Mouse (Mus musculus) limb, embryonic 13.5 days (tissue): Measurements from ENCODE around the gene Igfbp6. TPM values are rescaled to one million over a fixed set of nuclear protein-coding genes. Genes with fewer than 3 reads are reported as not detected.

ENCODE experiments used
- ATAC-seq: fragments of 200-750 bp; cut with Nextera tagmentation; 2 replicates; pipeline ENCODE4 v1.8.0; 2017; ENCODE audit warnings: low read depth, moderate number of reproducible peaks, moderate TSS enrichment; ENCODE audit not compliant: low FRiP score
- H3K27ac ChIP-seq: fragments of 300-500 bp; sonication (generic); 2 replicates; pipeline ENCODE4 v1.5.1; 2015; ENCODE audit warnings: inconsistent platforms, mild to moderate bottlenecking, moderate library complexity
- H3K27me3 ChIP-seq: fragments of 300-500 bp; sonication (generic); 2 replicates; pipeline ENCODE4 v1.6.1; 2015; ENCODE audit warnings: mild to moderate bottlenecking, inconsistent platforms
- H3K36me3 ChIP-seq: fragments of 300-500 bp; sonication (generic); 2 replicates; pipeline ENCODE4 v1.6.1; 2015; ENCODE audit warnings: inconsistent platforms, mild to moderate bottlenecking, moderate library complexity
- H3K4me1 ChIP-seq: fragments of 300-500 bp; sonication (generic); 2 replicates; pipeline ENCODE4 v1.6.1; 2015; ENCODE audit warnings: inconsistent platforms
- H3K4me2 ChIP-seq: fragments of 300-500 bp; sonication (generic); replicated peaks from 2 replicates; pipeline ENCODE4 v1.6.1; 2015; ENCODE audit warnings: inconsistent platforms, mild to moderate bottlenecking, moderate library complexity
- H3K4me3 ChIP-seq: fragments of 300-500 bp; sonication (generic); 2 replicates; pipeline ENCODE4 v1.5.1; 2015; ENCODE audit warnings: moderate library complexity, mild to moderate bottlenecking, inconsistent platforms
- H3K9ac ChIP-seq: fragments of 300-500 bp; sonication (generic); 2 replicates; pipeline ENCODE4 v1.6.1; 2015; ENCODE audit warnings: mild to moderate bottlenecking, inconsistent platforms
- H3K9me3 ChIP-seq: fragments of 300-500 bp; sonication (generic); 2 replicates; pipeline ENCODE4 v1.6.1; 2016; ENCODE audit warnings: inconsistent platforms
- WGBS: fragments of 180-500 bp; shearing (Covaris S2); methylation state at CpG from one replicate; pipeline ENCODE4 v1.1.7; 2015; 5-methylcytosine and 5-hydroxymethylcytosine counted together
- polyA plus RNA-seq: library from polyadenylated mRNA; unstranded; fragments of >200 nt; fragmentation: Nextera tagmentation; extraction: Ambion mirVana; gene quantifications from 2 replicates; pipeline ENCODE4 v1.2.1, GENCODE M21; 2015

The Igfbp6 gene
- polyA plus RNA-seq, 1 experiment from 2014 or later, result 3.9 TPM

DNA sequence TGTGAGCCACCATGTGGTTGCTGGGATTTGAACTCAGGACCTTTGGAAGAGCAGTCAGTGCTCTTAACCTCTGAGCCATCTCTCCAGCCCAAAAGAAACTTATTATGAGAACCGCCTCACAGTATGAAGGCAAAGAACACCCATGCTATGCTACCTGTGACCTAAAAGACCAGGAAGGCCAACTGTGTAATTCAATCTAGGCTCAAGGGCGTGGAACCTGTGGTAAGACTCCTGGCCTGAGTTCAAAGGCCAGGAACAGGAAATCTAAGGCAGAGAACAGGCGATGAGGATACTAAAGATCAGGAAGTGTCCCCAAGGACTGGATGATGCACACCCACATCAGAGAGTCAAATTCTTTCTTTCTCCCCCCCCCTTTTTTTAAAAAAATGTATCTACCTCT, 29.4 kb downstream of the Igfbp6 start:
- H3K4me2 ChIP-seq, result no peak overlapping the region
- no peak overlapping the region for H3K4me3 ChIP-seq
- no peak for ATAC-seq
- peaks cover 7% of the 10 kb centered on the region for H3K4me1 ChIP-seq
- no peak overlapping the region for H3K27ac ChIP-seq
- 81% methylated on average over 3 of the region's 3 CpGs for WGBS
- H3K36me3 ChIP-seq, result peaks cover 33% of the 10 kb centered on the region
- no peak overlapping the region for H3K9ac ChIP-seq
- H3K9me3 ChIP-seq, result peaks cover 7% of the 10 kb centered on the region; the same call in 1 of the 2 replicates
- H3K27me3 ChIP-seq, result no peaks in the 10 kb centered on the region

DNA sequence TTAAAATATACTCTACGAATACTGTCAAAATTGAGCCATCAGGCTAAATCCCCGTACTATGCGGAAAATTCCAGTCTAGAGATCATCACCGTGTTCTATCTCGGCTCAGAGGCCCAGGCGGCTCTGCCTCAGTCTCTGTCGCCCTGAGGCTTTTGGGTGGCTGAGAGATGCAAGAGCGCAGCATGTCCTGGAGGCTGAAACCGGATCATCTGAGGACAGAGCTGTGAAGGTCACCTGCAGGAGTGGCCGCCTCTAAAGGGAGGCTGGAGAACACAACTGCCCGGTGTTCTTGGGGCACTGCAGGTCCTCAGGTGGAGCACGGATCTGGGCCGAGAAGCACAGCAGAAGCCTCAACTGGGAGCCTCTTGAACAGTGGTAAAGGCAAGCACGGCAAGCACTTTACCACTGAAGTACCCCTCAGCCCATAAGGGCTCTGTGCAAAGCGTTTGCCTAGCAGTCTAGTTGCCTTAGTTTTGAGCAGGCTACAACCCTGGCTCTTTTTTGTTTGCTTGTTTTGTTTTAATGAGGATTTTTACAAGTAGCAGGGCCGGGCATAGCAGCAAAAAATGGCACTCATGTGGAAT, 31.7 kb downstream of the Igfbp6 start:
- Histone ChIP-seq H3K9me3 (peaks cover 7% of the 10 kb centered on the region; the same call in 1 of the 2 replicates), H3K27me3 (no peaks in the 10 kb centered on the region), H3K4me2 (no peak overlapping the region), H3K4me3 (no peak overlapping the region), H3K9ac (no peak overlapping the region), H3K27ac (no peak overlapping the region), H3K36me3 (peaks cover 46% of the 10 kb centered on the region), H3K4me1 (no peaks in the 10 kb centered on the region)
- WGBS, result 81% methylated on average over 16 of the region's 16 CpGs
- no peak for ATAC-seq

DNA sequence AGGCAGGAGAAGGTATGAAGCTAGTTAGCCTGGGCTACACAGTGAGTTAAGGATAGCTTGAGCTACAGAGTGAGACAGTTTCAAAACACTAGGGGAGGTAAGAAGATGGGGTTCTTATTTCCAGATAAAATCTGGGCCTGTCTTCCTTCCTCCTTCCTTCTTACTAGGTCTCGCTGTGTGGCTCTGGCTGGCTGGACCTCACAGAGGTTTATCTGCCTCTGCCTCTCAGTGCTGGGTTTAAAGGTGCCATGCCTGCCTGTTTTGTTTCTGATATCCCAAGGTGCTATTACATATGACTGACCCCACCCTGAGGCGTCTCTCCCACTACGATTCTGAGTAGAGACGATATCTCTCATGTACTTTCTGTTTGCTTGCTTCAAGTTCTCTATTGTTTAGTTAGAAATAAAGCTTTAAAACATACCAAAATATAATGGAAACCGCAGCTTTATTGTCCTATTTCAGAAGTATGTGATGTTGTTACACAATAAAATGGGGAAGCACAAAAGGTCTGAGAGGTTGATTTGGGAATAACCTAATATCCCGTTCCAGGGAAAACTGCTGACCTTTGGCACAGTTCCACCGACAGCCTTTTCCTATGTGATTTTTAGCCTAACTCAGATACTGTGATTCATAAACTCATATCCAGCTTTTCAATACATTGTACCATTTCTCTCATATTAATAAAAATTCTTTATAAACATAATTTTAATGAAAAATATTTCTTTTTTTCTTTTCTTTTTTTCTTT, 32.6 kb downstream of the Igfbp6 start:
- peaks cover 51% of the 10 kb centered on the region for H3K36me3 ChIP-seq

DNA sequence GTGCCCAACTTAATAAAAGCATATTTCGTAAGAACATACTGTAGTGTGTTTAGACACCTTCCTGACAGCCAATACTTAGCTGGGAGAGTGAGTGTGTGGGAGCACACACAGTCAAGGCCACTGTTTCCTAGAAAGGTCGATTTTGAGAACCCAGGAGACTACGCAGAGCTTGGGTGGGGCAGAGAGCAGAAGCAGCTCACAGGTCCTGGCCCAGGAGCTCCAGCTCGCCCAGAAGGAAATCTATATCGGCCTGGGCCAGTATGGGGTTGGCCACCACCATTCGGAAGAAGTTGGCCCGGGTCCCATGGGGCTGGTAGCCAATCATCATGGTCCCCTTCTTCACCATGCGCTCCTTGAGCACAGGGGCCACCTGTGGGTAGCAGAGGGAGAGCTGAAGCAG, 33.3 kb downstream of the Igfbp6 start:
- Histone ChIP-seq H3K27ac (no peak overlapping the region), H3K4me3 (no peak overlapping the region), H3K9ac (no peak overlapping the region), H3K36me3 (peaks cover 51% of the 10 kb centered on the region), H3K4me1 (no peaks in the 10 kb centered on the region), H3K9me3 (peaks cover 7% of the 10 kb centered on the region; the same call in 1 of the 2 replicates), H3K4me2 (no peak overlapping the region), H3K27me3 (no peaks in the 10 kb centered on the region)
- 83% methylated on average over 8 of the region's 8 CpGs for WGBS
- ATAC-seq, result no peak

More for the DNA sequence above, 32.6 kb downstream of the Igfbp6 start:
- Histone ChIP-seq H3K27me3 (no peaks in the 10 kb centered on the region), H3K27ac (no peak overlapping the region), H3K4me1 (no peaks in the 10 kb centered on the region), H3K9me3 (peaks cover 7% of the 10 kb centered on the region; the same call in 1 of the 2 replicates), H3K4me3 (no peak overlapping the region), H3K9ac (no peak overlapping the region), H3K4me2 (no peak overlapping the region)
- ATAC-seq, result no peak
- WGBS, result 90% methylated on average over 7 of the region's 7 CpGs

DNA sequence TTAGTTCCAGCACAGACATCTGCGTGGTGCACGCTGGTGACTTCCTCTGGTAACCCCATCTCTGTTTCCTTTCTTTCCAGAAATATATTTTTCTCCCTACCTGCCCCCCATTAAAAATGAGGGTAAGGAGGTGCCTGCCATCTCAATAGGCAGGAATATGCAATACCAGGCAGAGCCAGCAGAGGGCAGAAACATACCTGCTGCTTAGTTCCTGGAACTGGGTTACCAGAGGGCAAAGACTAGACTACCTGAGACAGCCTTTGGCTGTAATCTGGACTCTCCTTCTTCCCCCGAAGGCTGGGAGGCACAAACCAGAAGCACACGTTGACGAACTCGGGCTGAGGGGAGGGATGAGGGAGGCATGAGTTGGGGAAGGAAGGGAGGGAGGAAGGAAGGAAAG, 34.1 kb downstream of the Igfbp6 start:
- no peak for ATAC-seq
- Histone ChIP-seq H3K27me3 (no peaks in the 10 kb centered on the region), H3K9me3 (peaks cover 7% of the 10 kb centered on the region; the same call in 1 of the 2 replicates), H3K4me3 (no peak overlapping the region), H3K9ac (no peak overlapping the region), H3K36me3 (peaks cover 56% of the 10 kb centered on the region), H3K4me1 (no peaks in the 10 kb centered on the region), H3K27ac (no peak overlapping the region), H3K4me2 (no peak overlapping the region)
- 13% methylated on average over 6 of the region's 6 CpGs for WGBS

DNA sequence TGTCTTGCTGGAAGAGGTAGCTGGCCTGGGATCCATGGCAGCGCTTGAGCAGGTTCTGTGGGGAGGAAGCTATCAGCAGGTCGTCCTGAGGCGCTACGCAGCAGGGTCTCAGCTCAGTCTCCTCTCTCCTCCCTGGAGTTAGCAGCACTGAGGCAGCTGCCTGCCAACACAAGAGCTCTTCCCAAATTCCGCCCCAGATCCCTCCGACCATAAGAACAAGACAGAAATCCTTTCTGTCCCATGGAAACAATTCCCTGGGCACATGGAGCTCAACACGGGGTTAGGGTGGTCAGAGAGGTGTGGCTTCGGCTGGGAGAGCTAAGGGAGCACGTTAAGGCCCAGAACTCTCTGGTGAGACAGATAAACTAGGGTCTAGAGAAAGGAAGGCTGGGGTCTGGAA, 34.9 kb downstream of the Igfbp6 start:
- H3K9ac ChIP-seq, result no peak overlapping the region
- H3K4me3 ChIP-seq, result no peak overlapping the region
- H3K27me3 ChIP-seq, result no peaks in the 10 kb centered on the region
- H3K27ac ChIP-seq, result no peak overlapping the region
- 81% methylated on average over 9 of the region's 9 CpGs for WGBS
- H3K4me1 ChIP-seq, result no peaks in the 10 kb centered on the region
- no peak overlapping the region for H3K4me2 ChIP-seq
- peaks cover 61% of the 10 kb centered on the region for H3K36me3 ChIP-seq
- ATAC-seq, result no peak
- peaks cover 6% of the 10 kb centered on the region; the same call in 1 of the 2 replicates for H3K9me3 ChIP-seq

DNA sequence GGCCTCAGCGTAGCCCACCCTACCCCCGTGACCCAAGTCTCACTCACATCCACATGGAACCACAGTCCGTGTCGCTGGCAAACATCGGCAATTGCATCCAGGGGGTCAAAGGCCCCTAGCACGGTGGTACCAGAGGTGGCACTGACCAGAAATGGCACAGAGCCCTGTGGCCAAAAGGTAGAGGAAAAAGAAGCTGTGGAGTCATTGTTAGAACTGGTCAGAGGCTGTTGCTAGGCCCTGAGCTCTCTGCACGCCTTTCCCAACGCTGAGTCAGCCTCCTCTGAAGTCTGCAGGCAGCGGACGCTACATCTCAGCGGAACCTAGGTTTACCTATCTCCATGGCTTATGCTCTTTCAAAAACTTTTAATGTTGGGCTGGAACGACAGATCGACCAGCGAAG, 35.8 kb downstream of the Igfbp6 start:
- H3K27me3 ChIP-seq, result no peaks in the 10 kb centered on the region
- H3K9me3 ChIP-seq, result no peaks in the 10 kb centered on the region
- no peak overlapping the region for H3K4me2 ChIP-seq
- no peak overlapping the region for H3K27ac ChIP-seq
- no peaks in the 10 kb centered on the region for H3K4me1 ChIP-seq
- no peak overlapping the region for H3K9ac ChIP-seq
- peaks cover 64% of the 10 kb centered on the region for H3K36me3 ChIP-seq
- ATAC-seq, result no peak
- H3K4me3 ChIP-seq, result no peak overlapping the region
- 93% methylated on average over 14 of the region's 14 CpGs for WGBS

DNA sequence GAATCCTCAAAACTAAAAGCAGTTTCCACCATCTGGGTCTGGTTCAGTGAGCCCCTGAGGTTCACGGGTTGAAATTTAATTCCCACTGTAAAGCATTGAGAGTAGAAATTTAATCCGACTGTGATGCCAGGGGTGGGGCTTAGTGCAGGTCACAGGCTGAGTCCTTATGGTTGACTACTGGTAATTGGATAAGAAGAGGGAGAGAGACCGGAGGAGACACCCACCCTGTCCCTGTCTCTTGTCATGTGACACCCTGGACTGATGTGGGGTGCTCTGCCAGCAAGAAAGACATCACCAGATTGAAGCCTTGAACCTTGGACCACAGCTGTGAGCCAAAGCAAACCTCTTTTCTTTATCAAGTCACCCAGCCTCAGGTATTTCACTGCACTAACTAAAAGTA, 38.9 kb downstream of the Igfbp6 start:
- Histone ChIP-seq H3K36me3 (peaks cover 71% of the 10 kb centered on the region), H3K27ac (no peak overlapping the region), H3K9me3 (no peaks in the 10 kb centered on the region), H3K4me1 (no peaks in the 10 kb centered on the region), H3K4me3 (no peak overlapping the region), H3K4me2 (no peak overlapping the region), H3K27me3 (no peaks in the 10 kb centered on the region), H3K9ac (no peak overlapping the region)
- 65% methylated on average over 3 of the region's 3 CpGs for WGBS
- ATAC-seq, result no peak

DNA sequence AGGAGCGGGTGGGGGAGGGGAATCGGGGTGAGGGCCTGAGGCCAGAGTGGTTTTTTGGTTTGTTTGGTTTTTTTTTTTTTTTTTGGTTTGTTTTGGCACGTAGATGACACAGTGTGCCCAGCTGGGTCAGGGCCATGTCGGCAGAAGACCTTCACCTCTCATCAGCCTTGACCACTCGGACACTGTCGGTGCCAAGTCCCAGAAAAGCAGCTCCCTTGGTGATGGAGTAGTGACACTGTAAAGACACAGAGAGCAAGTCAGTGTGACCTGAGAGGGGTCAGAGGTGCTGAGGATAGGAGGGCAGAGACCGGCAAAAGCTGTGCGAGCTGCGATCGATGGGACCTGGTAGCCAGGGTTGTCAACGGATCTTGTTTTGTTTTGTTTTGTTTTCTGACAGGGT, 42.1 kb downstream of the Igfbp6 start:
- H3K4me2 ChIP-seq, result no peak overlapping the region

DNA sequence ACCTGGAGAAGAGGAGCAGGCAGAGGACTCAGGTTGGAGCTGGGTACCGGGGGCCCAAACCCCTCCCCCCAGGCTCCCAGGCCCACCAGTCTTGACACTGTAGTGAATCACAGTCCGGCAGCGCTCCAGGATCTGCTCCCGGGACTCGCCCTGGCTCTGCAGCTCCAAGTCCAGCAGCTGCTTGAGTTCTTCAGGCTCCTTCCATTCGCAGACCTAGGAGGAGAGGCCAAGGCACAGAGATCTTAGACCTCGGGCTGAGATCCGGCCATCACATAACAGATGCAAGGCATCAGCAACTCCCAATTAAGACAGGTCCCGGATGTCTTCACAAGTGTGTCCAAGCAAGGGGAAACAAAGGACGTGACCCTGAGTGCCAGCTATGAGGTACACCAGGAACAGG, 43.9 kb downstream of the Igfbp6 start:
- Histone ChIP-seq H3K4me1 (no peaks in the 10 kb centered on the region), H3K9me3 (no peaks in the 10 kb centered on the region), H3K4me2 (no peak overlapping the region), H3K27ac (no peak overlapping the region), H3K27me3 (no peaks in the 10 kb centered on the region), H3K9ac (no peak overlapping the region), H3K4me3 (no peak overlapping the region), H3K36me3 (peaks cover 54% of the 10 kb centered on the region)
- no peak for ATAC-seq
- 91% methylated on average over 10 of the region's 10 CpGs for WGBS

More for the DNA sequence above, 42.1 kb downstream of the Igfbp6 start:
- Histone ChIP-seq H3K27ac (no peak overlapping the region), H3K9ac (no peak overlapping the region), H3K27me3 (no peaks in the 10 kb centered on the region), H3K4me1 (no peaks in the 10 kb centered on the region), H3K4me3 (no peak overlapping the region), H3K9me3 (no peaks in the 10 kb centered on the region), H3K36me3 (peaks cover 57% of the 10 kb centered on the region)
- 84% methylated on average over 11 of the region's 11 CpGs for WGBS
- ATAC-seq, result no peak

DNA sequence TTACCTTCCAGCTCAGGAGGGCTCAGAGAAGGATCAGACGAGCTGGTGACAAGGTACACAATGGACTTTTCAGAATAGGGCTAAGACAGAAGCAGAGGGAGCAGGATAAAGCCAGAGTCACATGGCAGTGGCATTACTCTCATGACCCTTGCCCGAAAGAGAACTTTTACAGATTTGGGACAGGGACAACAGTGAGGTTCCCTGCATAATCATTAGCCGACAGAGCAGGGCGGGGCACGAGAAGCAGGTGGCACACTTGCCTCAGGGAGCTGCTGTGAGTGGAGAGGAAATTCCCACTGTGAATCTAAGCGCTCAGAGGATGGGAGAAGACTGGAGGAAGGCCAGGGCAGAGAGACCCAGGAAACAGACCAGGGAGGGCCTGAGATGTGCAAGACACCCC, 44.7 kb downstream of the Igfbp6 start:
- Histone ChIP-seq H3K27me3 (no peaks in the 10 kb centered on the region), H3K27ac (no peak overlapping the region), H3K4me1 (0 out of 2 replicates have a peak, but pooled peaks cover 2% of the 10 kb centered on the region), H3K9ac (no peak overlapping the region), H3K4me2 (no peak overlapping the region), H3K36me3 (peaks cover 46% of the 10 kb centered on the region), H3K9me3 (no peaks in the 10 kb centered on the region), H3K4me3 (no peak overlapping the region)
- no peak for ATAC-seq
- 74% methylated on average over 6 of the region's 6 CpGs for WGBS

DNA sequence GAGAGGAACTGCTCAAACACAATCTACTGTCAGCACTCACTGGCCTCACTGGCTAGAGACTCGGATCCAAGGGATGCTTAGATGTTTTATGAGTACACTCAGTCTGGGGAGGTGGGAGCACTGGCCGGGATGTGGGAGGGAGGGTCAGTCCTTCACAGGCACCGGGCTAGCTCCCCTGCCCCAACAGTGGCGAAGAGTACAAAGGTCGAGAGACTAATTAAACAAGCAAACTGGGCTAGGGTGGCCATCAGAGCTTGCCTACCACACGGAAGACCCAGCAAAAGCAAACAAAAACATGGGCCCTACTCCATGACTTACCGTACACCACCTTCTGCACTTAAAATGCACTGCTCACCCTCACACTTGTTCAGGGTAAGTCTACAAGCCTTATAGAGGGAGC, 47.5 kb downstream of the Igfbp6 start:
- Histone ChIP-seq H3K4me3 (no peak overlapping the region), H3K9me3 (no peaks in the 10 kb centered on the region), H3K4me2 (no peak overlapping the region), H3K4me1 (0 out of 2 replicates have a peak, but pooled peaks cover 5% of the 10 kb centered on the region), H3K27ac (no peak overlapping the region), H3K9ac (no peak overlapping the region), H3K36me3 (peaks cover 18% of the 10 kb centered on the region), H3K27me3 (no peaks in the 10 kb centered on the region)
- 57% methylated on average over 7 of the region's 7 CpGs for WGBS
- no peak for ATAC-seq
